Mouse (Mus musculus) heart, adult 2 months (tissue): Measurements from ENCODE around the gene Uhrf1.
A peak's percentile ranks its signal among the peaks of the same experiment; 100 is the strongest.

ENCODE experiments used
- CTCF ChIP-seq: fragments of 200-600 bp; IDR thresholded peaks from 2 replicates; pipeline ENCODE4 v1.8.1; 2022; ENCODE audit warnings: antibody characterized with exemption, mild to moderate bottlenecking, moderate library complexity
- POLR2A ChIP-seq: fragments of 200-500 bp; IDR thresholded peaks from 2 replicates; pipeline ENCODE4 v1.6.1; 2011; ENCODE audit warnings: mild to moderate bottlenecking, low read depth, low read length, control low read depth; ENCODE audit not compliant: insufficient read depth

GRCm38 (mm10) chr17:56303847-56304586 lies 896 bp downstream of the Uhrf1 start:
- no peak for TF ChIP-seq POLR2A
- TF ChIP-seq CTCF = peak; percentile 16; the same call in 1 of the 2 replicates
